Mouse (Mus musculus) intestine, embryonic 14.5 days (tissue): Measurements from ENCODE around the gene Disp1. TPM values are rescaled to one million over a fixed set of nuclear protein-coding genes. Genes with fewer than 3 reads are reported as not detected.

Experiments
- ATAC-seq: fragments of 200-750 bp; cut with Nextera tagmentation; replicated peaks from 2 replicates; pipeline ENCODE4 v1.8.0; 2017; ENCODE audit warnings: low read depth, moderate number of reproducible peaks, moderate TSS enrichment, moderate library complexity; ENCODE audit not compliant: low FRiP score, low TSS enrichment
- DNase-seq: peaks from one replicate; pipeline ENCODE4 v3.0.0-alpha.2; 2018; ENCODE audit warnings: low spot score
- H3K27ac ChIP-seq: fragments of 300-500 bp; sonication (generic); 2 replicates; pipeline ENCODE4 v1.5.1; 2014; ENCODE audit warnings: low read depth, mild to moderate bottlenecking, control low read depth
- H3K27me3 ChIP-seq: fragments of 300-500 bp; sonication (generic); replicated peaks from 2 replicates; pipeline ENCODE4 v1.6.1; 2014; ENCODE audit warnings: low read length, control low read depth; ENCODE audit not compliant: control insufficient read depth, insufficient read depth
- H3K36me3 ChIP-seq: fragments of 300-500 bp; sonication (generic); 2 replicates; pipeline ENCODE4 v1.6.1; 2014; ENCODE audit warnings: low read length, control low read depth; ENCODE audit not compliant: control insufficient read depth, insufficient read depth
- H3K4me1 ChIP-seq: fragments of 300-500 bp; sonication (generic); replicated peaks from 2 replicates; pipeline ENCODE4 v1.6.1; 2014; ENCODE audit warnings: low read length, control low read depth, mixed read lengths; ENCODE audit not compliant: control insufficient read depth, insufficient read depth
- H3K4me2 ChIP-seq: fragments of 300-500 bp; sonication (generic); 2 replicates; pipeline ENCODE4 v1.6.1; 2014; ENCODE audit warnings: low read length
- H3K4me3 ChIP-seq: fragments of 300-500 bp; sonication (generic); 2 replicates; pipeline ENCODE4 v1.5.1; 2014; ENCODE audit warnings: low read depth, low read length, control low read depth, mixed read lengths
- H3K9ac ChIP-seq: fragments of 300-500 bp; sonication (generic); 2 replicates; pipeline ENCODE4 v1.6.1; 2014; ENCODE audit warnings: mild to moderate bottlenecking, low read length
- H3K9me3 ChIP-seq: fragments of 300-500 bp; sonication (generic); 2 replicates; pipeline ENCODE4 v1.6.1; 2016; ENCODE audit warnings: low read length, control low read depth; ENCODE audit not compliant: control insufficient read depth
- WGBS: fragments of 180-500 bp; shearing (Covaris S2); extraction: QIAGEN DNeasy Blood & Tissue Kit; methylation state at CpG from one replicate; pipeline ENCODE4 v1.1.7; 2014; 5-methylcytosine and 5-hydroxymethylcytosine counted together
- polyA plus RNA-seq: library from polyadenylated mRNA; unstranded; fragments of >200 nt; fragmentation: Nextera tagmentation; extraction: Ambion mirVana; gene quantifications from 2 replicates; pipeline ENCODE4 v1.2.1, GENCODE M21; 2014

The Disp1 gene
- polyA plus RNA-seq, 1 experiment from 2014 or later: 12.1 TPM

DNA sequence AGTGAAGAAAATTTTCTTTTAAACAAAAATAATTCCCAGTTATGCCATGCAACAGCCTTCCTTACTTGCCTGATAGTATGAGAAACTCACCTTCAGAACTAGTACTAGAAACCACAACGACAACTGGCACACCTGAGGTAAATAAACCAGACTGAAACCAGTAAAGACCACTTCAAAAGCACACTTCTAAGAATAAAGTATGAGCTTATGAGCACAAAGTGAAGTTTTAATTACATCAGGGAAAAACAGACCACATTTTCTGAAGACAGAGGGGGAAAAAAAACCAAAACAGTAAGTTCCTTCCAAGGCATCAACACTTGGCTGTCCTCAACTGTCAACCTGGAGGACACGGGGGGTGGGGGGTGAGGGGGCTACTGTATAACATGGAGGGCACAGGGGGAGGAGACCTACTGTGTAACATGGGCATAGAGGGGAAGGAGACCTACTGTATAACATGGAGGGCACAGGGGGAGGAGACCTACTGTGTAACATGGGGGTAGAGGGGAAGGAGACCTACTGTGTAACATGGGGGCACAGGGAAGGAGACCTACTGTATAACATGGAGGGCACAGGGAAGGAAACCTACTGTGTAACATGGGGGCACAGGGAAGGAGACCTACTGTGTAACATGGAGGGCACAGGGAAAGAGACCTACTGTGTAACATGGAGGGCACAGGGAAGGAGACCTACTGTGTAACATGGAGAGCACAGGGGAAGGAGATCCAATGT, 40.9 kb downstream of the Disp1 start:
- WGBS: 70% methylated on average over 2 of the region's 2 CpGs
- no peak overlapping the region for H3K9ac ChIP-seq

DNA sequence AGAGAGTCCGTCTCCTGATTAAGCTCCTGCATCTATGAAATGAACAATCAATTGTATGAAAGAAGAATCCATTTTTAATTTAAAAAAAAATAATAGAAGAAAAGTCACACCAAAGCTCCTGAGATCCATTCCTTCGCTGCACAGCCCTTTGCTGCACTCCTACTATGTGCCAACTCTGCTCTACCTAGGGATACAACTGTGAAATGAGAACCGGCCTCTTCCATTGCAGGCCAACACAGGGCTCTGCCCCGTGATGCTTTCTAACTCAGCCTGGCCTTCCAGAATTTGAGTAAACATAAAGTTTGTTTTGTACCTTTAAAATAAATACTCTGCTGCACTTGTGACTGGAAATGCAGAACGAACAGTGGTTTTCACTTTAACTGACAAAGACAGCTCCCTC, 42.0 kb downstream of the Disp1 start:
- Histone ChIP-seq H3K4me3 (no peak overlapping the region), H3K4me2 (no peak overlapping the region), H3K27me3 (no peaks in the 10 kb centered on the region), H3K36me3 (no peaks in the 10 kb centered on the region), H3K27ac (no peak overlapping the region), H3K9ac (no peak overlapping the region), H3K9me3 (no peaks in the 10 kb centered on the region), H3K4me1 (peaks cover 8% of the 10 kb centered on the region)
- DNase-seq: no peak
- ATAC-seq: no peak
- 82% methylated on average over 5 of the region's 5 CpGs for WGBS

More for the DNA sequence above, 40.9 kb downstream of the Disp1 start:
- no peaks in the 10 kb centered on the region for H3K27me3 ChIP-seq
- H3K36me3 ChIP-seq: no peaks in the 10 kb centered on the region
- H3K9me3 ChIP-seq: no peaks in the 10 kb centered on the region
- peaks cover 8% of the 10 kb centered on the region for H3K4me1 ChIP-seq
- no peak overlapping the region for H3K4me2 ChIP-seq
- DNase-seq (no peak), ATAC-seq (no peak)
- H3K4me3 ChIP-seq: no peak overlapping the region
- no peak overlapping the region for H3K27ac ChIP-seq

DNA sequence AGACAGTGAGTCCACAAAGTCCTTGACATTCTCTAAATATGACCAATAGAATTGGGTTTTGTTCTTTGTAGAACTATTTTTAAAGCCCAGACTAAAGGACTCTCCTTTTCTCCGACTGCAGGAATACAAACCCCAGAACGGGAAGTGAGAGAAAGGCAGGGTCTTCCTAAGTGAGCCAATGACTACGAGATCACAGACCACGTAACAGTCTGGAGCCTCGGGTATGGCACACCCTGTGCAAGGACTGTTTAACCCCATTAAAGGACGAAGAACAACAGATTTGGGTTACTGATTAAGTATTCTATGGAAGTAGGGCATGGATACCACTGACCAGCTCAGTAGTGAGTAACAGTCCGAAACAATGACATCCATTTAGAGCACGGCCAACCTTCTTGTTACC, 46.1 kb downstream of the Disp1 start:
- H3K27ac ChIP-seq: no peak overlapping the region
- 0 out of 2 replicates have a peak, but pooled peaks cover 3% of the 10 kb centered on the region for H3K36me3 ChIP-seq
- no peaks in the 10 kb centered on the region for H3K27me3 ChIP-seq
- no peak overlapping the region for H3K4me3 ChIP-seq
- H3K4me2 ChIP-seq: no peak overlapping the region
- DNase-seq (no peak), ATAC-seq (no peak)
- no peaks in the 10 kb centered on the region for H3K4me1 ChIP-seq
- H3K9ac ChIP-seq: no peak overlapping the region
- H3K9me3 ChIP-seq: no peaks in the 10 kb centered on the region
- WGBS: 84% methylated on average over 8 of the region's 8 CpGs

DNA sequence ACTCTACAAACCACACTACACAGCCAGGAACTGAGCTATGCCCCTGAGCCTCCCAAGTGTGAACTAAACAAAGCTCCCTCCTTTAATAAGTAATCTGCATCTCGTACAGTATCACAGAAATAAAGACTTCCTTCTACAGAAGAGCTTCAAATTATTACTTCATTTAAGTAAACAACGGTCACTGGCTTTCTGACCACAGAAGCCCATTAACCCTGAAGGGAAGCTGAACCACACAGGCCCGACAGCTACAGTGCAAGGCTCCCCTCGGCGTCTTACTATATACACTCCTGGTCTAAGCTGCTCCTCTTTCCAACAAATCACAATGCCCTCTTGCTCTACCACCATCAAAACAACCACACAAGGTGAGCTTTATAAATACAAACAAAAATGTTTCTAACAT, 50.2 kb downstream of the Disp1 start:
- no peak overlapping the region for H3K9ac ChIP-seq
- H3K36me3 ChIP-seq: 0 out of 2 replicates have a peak, but pooled peaks cover 3% of the 10 kb centered on the region
- no peak for DNase-seq
- H3K9me3 ChIP-seq: no peaks in the 10 kb centered on the region
- H3K4me2 ChIP-seq: no peak overlapping the region
- H3K27ac ChIP-seq: no peak overlapping the region
- 69% methylated on average over 5 of the region's 5 CpGs for WGBS
- ATAC-seq: no peak
- H3K27me3 ChIP-seq: no peaks in the 10 kb centered on the region
- 0 out of 2 replicates have a peak, but pooled peaks cover 3% of the 10 kb centered on the region for H3K4me1 ChIP-seq
- H3K4me3 ChIP-seq: no peak overlapping the region

DNA sequence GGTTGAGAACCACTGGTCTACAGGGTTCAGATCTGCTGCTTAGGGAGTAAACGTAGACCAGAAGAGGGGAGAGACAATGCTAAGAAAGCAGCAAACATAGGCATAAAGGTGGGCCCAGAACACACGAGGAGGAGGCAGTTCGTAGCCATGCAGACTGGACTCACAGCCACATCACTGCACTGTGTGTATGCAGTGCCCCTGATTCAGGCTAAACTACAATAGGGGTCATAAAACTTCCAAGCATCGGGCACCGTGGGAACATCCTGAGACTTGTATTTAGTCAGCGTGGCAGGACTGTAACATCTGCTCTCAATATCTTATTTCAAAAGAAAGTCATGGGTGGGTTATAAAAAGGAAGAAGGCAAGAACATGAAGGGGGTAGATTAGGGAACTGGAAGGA, 52.9 kb downstream of the Disp1 start:
- Histone ChIP-seq H3K4me1 (peaks cover 13% of the 10 kb centered on the region), H3K9ac (no peak overlapping the region), H3K27me3 (no peaks in the 10 kb centered on the region), H3K4me2 (no peak overlapping the region), H3K4me3 (no peak overlapping the region), H3K36me3 (0 out of 2 replicates have a peak, but pooled peaks cover 3% of the 10 kb centered on the region), H3K27ac (no peak overlapping the region), H3K9me3 (no peaks in the 10 kb centered on the region)
- 60% methylated on average over 6 of the region's 6 CpGs for WGBS
- DNase-seq: no peak
- ATAC-seq: no peak

DNA sequence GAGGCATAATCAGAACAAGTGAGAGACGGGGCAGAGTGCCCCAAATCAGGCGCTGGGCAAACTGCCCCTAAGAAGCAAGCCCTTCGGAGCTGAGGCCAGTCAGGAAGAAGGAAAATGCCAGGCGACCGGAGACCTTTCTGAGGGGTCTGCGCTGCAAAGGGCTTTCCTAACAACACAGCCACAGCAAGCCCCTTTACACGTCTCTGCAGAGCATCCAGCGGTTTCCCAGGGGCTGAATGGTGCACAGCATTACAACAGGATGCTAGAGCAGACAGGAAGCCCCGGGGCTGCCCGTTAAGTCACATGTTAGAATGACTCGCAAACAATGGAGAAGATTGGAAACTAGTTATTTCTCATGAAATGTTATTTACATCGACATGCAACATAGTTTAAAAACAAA, 53.5 kb downstream of the Disp1 start:
- H3K27ac ChIP-seq: no peak overlapping the region; the same call in 1 of the 2 replicates
- WGBS: 75% methylated on average over 12 of the region's 12 CpGs
- H3K9ac ChIP-seq: no peak overlapping the region
- DNase-seq (no peak), ATAC-seq (no peak)
- H3K4me2 ChIP-seq: no peak overlapping the region
- H3K4me3 ChIP-seq: no peak overlapping the region
- H3K9me3 ChIP-seq: no peaks in the 10 kb centered on the region
- H3K27me3 ChIP-seq: no peaks in the 10 kb centered on the region
- H3K4me1 ChIP-seq: peaks cover 13% of the 10 kb centered on the region
- H3K36me3 ChIP-seq: no peaks in the 10 kb centered on the region

DNA sequence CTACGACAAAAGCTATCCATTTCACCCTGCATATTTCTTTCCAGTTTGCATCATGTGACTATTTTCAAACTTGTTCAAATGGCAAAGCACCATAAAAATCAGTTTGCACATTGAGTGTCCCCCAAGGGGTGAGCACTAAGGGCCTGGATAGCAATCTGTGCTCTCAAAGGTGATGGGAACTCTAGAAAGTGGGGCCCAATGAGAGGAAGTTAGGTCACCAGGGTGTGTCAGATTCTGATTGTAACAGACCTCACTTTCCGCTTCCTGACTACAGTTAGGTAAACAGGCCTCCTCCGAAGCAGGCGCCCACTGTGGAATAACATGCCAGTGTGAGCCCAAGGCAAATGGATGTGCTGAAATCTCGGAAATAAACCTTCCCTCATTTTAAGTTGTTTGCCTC, 54.6 kb downstream of the Disp1 start:
- Histone ChIP-seq H3K4me1 (peaks cover 13% of the 10 kb centered on the region), H3K4me2 (no peak overlapping the region), H3K9ac (no peak overlapping the region), H3K9me3 (no peaks in the 10 kb centered on the region), H3K36me3 (no peaks in the 10 kb centered on the region), H3K27ac (no peak overlapping the region), H3K27me3 (no peaks in the 10 kb centered on the region), H3K4me3 (no peak overlapping the region)
- ATAC-seq (no peak), DNase-seq (no peak)
- WGBS: 91% methylated on average over 5 of the region's 5 CpGs

DNA sequence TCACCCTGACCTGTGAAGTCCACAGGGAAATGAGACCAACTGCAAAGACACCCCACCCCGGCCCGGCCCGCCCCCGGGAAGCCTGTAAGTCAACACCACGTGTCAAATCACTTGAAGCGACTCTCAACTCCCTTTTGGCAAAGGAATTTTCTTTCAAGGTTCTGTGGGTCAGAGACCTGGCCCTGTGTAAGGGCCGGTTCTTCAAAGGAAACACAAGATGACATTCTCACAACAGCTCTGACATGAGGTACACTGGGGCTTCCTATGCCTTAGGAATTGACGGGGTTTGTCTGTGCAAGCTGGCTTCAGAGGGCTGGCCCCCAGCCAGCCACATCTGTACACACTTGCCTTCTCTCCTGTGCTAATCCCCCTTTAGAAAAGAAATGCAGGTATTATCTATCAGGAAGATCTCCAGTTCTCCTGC, 56.7 kb downstream of the Disp1 start:
- Histone ChIP-seq H3K4me3 (no peak overlapping the region), H3K27ac (no peak overlapping the region), H3K9ac (no peak overlapping the region), H3K27me3 (no peaks in the 10 kb centered on the region), H3K4me1 (peaks cover 13% of the 10 kb centered on the region), H3K9me3 (no peaks in the 10 kb centered on the region), H3K36me3 (no peaks in the 10 kb centered on the region), H3K4me2 (no peak overlapping the region)
- ATAC-seq (no peak), DNase-seq (no peak)
- 31% methylated on average over 8 of the region's 8 CpGs for WGBS

DNA sequence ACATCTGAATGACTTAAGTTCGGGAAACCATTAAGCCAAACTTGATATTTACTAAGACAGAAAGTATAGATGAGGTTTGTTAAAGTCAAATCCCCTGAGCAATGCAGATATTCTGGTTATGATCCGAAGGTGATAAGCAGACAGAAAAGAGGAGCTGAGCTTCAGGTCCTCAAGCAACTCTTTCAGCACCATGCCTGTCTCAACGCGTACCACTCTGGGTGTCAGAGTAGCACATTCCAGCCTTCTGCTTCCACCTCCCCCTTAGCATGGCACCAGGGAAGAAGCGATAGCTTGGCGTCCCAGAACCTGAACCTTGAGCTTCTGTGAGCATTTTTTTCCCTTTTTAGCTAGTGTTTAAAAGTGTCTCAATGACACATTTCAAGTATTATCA, 57.1 kb downstream of the Disp1 start:
- no peak overlapping the region for H3K4me2 ChIP-seq
- H3K27ac ChIP-seq: no peak overlapping the region
- ATAC-seq (no peak), DNase-seq (no peak)
- no peaks in the 10 kb centered on the region for H3K9me3 ChIP-seq
- no peaks in the 10 kb centered on the region for H3K36me3 ChIP-seq
- H3K4me1 ChIP-seq: peaks cover 11% of the 10 kb centered on the region
- H3K4me3 ChIP-seq: no peak overlapping the region
- H3K9ac ChIP-seq: no peak overlapping the region
- H3K27me3 ChIP-seq: no peaks in the 10 kb centered on the region
- 70% methylated on average over 6 of the region's 6 CpGs for WGBS
